In the genomic region with DNA sequence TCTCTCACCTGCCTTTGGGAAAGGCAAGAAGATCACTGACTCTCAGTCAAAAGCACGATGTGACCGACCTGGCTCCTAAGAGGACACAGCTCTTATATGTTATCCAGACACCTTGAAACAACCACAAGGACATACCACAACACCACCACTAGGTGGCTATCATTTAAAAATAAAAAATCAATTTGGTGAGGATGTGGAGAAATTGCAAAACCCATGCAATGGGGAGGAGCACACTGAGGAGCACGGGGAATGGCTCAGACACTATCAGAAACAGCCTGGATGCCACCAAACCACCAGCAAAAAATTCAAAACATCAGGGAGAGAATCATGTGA, we compare ENCODE assay signal across 9 mouse cellular contexts.
DNase-seq lines count a peak whose midpoint lies in the region; ATAC-seq and TF ChIP-seq lines count a peak whose summit lies in the region.
"Had no signal": no experiment of that assay in that cellular context is flagged by ENCODE, and none has a peak within 500 bp of the region (broad histone marks: within the 10 kb centered on the region; RNA-seq: fewer than 3 reads in every experiment).

No protein-coding gene starts in this region.

- peaks cover 11% of the 10 kb centered on the region; the same call in 1 of the 2 replicates for H3K36me3 ChIP-seq in heart, embryonic 10.5 days
- H3K36me3 ChIP-seq in liver, adult 2 months (ENCODE audit: control insufficient read depth, insufficient read depth, low read length): no peaks in the 10 kb centered on the region

- no peak overlapping the region for H3K4me3 ChIP-seq in heart, embryonic 10.5 days
- no peak overlapping the region for H3K4me3 ChIP-seq in liver, adult 2 months (ENCODE audit: insufficient read depth, low read depth, low read length)
- H3K4me3 ChIP-seq: myocyte had no signal

- no peak overlapping the region for H3K9ac ChIP-seq in liver, adult 2 months (ENCODE audit: low read depth, low read length)

- H3K9me3 ChIP-seq in heart, embryonic 10.5 days: peaks cover 9% of the 10 kb centered on the region

- no peak for TF ChIP-seq POLR2A in liver, adult 2 months (IDR thresholded peaks at IDR 0.05; ENCODE audit: extremely low read depth, insufficient read depth, low read length)

- DNase-seq in heart, embryonic 10.5 days (ENCODE audit: low spot score): no peak
- no peak for DNase-seq in heart, adult 18-20 months
- DNase-seq in liver, adult 2 months (ENCODE audit: extremely low read depth, low read depth, low spot score): peak; percentile 19
- DNase-seq in liver (no peak), WW6 (ENCODE audit: low read depth, low spot score) (peak; percentile 16)
- DNase-seq in adrenal gland, postnatal 4 days (ENCODE audit: low spot score in 2 of 2): no peak
- DNase-seq in embryo, embryonic 10 days (ENCODE audit: low spot score): no peak

- ATAC-seq in megakaryocyte-erythroid progenitor cell, adult 5-6 weeks (replicated peaks; ENCODE audit: low FRiP score, low TSS enrichment, poor library complexity, severe bottlenecking): peak; percentile 66

- no peaks in the 10 kb centered on the region for H3K27me3 ChIP-seq in heart, embryonic 10.5 days (ENCODE audit: insufficient read depth, poor library complexity, severe bottlenecking)
- H3K27me3 ChIP-seq in liver, adult 2 months (ENCODE audit: control insufficient read depth, insufficient read depth, low read length): no peaks in the 10 kb centered on the region

- no peak for TF ChIP-seq CTCF in liver, adult 2 months (IDR thresholded peaks at IDR 0.05; ENCODE audit: low read depth, low read length)

- H3K27ac ChIP-seq in heart, embryonic 10.5 days: peak overlapping the region; percentile 43; the same call in 1 of the 2 replicates
- no peak overlapping the region for H3K27ac ChIP-seq in liver, adult 2 months (replicated peaks; ENCODE audit: insufficient read depth, low read depth, low read length)

- 60% methylated on average over 3 of the region's 3 CpGs for WGBS in heart, embryonic 10.5 days
- 66% methylated on average over 3 of the region's 3 CpGs for WGBS in liver, adult 2 months

- peaks cover 12% of the 10 kb centered on the region for H3K4me1 ChIP-seq in heart, embryonic 10.5 days
- H3K4me1 ChIP-seq in liver, adult 2 months (ENCODE audit: control insufficient read depth, insufficient read depth, low read length): no peaks in the 10 kb centered on the region

- no peaks in the 10 kb centered on the region for H3K79me2 ChIP-seq in liver, adult 2 months (ENCODE audit: control insufficient read depth, insufficient read depth, low read length)

Comparison
In these comparisons a context has a peak if more than half of its experiments do, and no peak if none do; other contexts are left out.
1. DNase-seq: peak in liver, adult 2 months (single experiment) and WW6 (single experiment); none in heart, embryonic 10.5 days (single experiment), heart, adult 18-20 months (0 of 2), liver (single experiment), adrenal gland, postnatal 4 days (0 of 2) and embryo, embryonic 10 days (single experiment).